Mouse (Mus musculus) bone marrow, adult 2 months (tissue): ENCODE measurements at regions not wholly inside any gene's neighbourhood (a gene's known extent, or its start where the extent isn't known, plus 50 kb on each side); places are given as distances from the start of the nearest gene placed in this dataset.

Experiments
- CTCF ChIP-seq: fragments of 200-500 bp; IDR thresholded peaks from 2 replicates; pipeline ENCODE4 v1.5.1; 2011; ENCODE audit warnings: low read length, control low read depth; ENCODE audit not compliant: control insufficient read depth, insufficient read depth
- POLR2A ChIP-seq: fragments of 200-500 bp; IDR thresholded peaks from 2 replicates; pipeline ENCODE4 v1.6.1; 2011; ENCODE audit warnings: low read depth, mild to moderate bottlenecking, control low read depth, low read length, borderline replicate concordance; ENCODE audit not compliant: control insufficient read depth

DNA sequence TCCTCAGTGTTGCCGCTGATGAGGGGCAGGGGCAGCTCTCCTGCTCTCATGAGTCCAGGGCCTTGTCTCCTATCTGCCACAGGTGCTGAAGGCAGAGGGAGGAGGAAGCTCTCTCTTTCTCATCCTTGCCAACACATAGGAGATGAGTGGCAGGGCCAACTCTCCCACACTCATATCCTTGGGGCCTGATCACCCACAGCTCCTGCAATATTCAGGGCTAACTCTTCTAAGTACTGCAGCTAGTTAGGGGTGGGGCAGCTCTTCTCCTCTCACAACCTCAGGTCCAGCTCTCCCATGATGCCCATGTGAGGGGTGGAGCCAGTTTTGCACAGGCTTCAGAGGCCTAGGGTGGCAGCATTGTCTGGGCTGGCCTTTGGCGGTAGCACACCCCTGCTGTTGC, 77.3 kb upstream of the Gm5148 start:
- TF ChIP-seq CTCF, result no peak
- TF ChIP-seq POLR2A, result no peak
